Mouse (Mus musculus) heart, embryonic 10.5 days (tissue): ENCODE data around the gene Inpp5a. TPM values are rescaled to one million over a fixed set of nuclear protein-coding genes. Genes with fewer than 3 reads are reported as not detected.
A peak's percentile ranks its signal among the peaks of the same experiment; 100 is the strongest.

Source experiments
- DNase-seq: peaks from one replicate; pipeline ENCODE4 v3.0.0-alpha.2; 2017; ENCODE audit warnings: low spot score
- H3K27ac ChIP-seq: fragments of 300-500 bp; sonication (generic); 2 replicates; pipeline ENCODE4 v1.5.1; 2016; ENCODE audit warnings: mild to moderate bottlenecking
- H3K27me3 ChIP-seq: fragments of 300-500 bp; sonication (generic); 2 replicates; pipeline ENCODE4 v1.6.1; 2016; ENCODE audit warnings: mild to moderate bottlenecking; ENCODE audit not compliant: poor library complexity, insufficient read depth, severe bottlenecking
- H3K36me3 ChIP-seq: fragments of 300-500 bp; sonication (generic); 2 replicates; pipeline ENCODE4 v1.6.1; 2016; ENCODE audit warnings: mild to moderate bottlenecking, moderate library complexity
- H3K4me1 ChIP-seq: fragments of 300-500 bp; sonication (generic); 2 replicates; pipeline ENCODE4 v1.6.1; 2016; ENCODE audit warnings: mild to moderate bottlenecking
- H3K4me3 ChIP-seq: fragments of 300-500 bp; sonication (generic); 2 replicates; pipeline ENCODE4 v1.5.1; 2016; ENCODE audit warnings: mild to moderate bottlenecking, moderate library complexity
- H3K9me3 ChIP-seq: fragments of 300-500 bp; sonication (generic); 2 replicates; pipeline ENCODE4 v1.6.1; 2016; ENCODE audit warnings: mild to moderate bottlenecking, moderate library complexity
- WGBS: fragments of 180-500 bp; shearing (Covaris S2); methylation state at CpG from one replicate; pipeline ENCODE4 v1.1.7; 2016; 5-methylcytosine and 5-hydroxymethylcytosine counted together
- polyA plus RNA-seq: library from polyadenylated mRNA; unstranded; fragments of >200 nt; fragmentation: Nextera tagmentation; extraction: Ambion mirVana; gene quantifications from 2 replicates; pipeline ENCODE4 v1.2.1, GENCODE M21; 2016

Inpp5a gene
- polyA plus RNA-seq, 1 experiment from 2014 or later, result 46.9 TPM

GRCm38 (mm10) chr7:139363281-139364004, 25.5 kb upstream of the Inpp5a start:
- Histone ChIP-seq H3K4me1 (peaks cover 85% of the 10 kb centered on the region), H3K36me3 (no peaks in the 10 kb centered on the region), H3K27ac (peak overlapping the region; percentile 96), H3K27me3 (no peaks in the 10 kb centered on the region), H3K9me3 (no peaks in the 10 kb centered on the region), H3K4me3 (peak overlapping the region; percentile 36)
- 51% methylated on average over 13 of the region's 13 CpGs for WGBS
- DNase-seq, result no peak

GRCm38 (mm10) chr7:139364005-139364557, 24.8 kb upstream of the Inpp5a start:
- Histone ChIP-seq H3K27ac (peak overlapping the region; percentile 96), H3K4me3 (peak overlapping the region; percentile 36), H3K27me3 (no peaks in the 10 kb centered on the region), H3K9me3 (no peaks in the 10 kb centered on the region), H3K36me3 (no peaks in the 10 kb centered on the region), H3K4me1 (peaks cover 92% of the 10 kb centered on the region)
- peak; percentile 93 for DNase-seq
- under 1% methylated on average over 9 of the region's 9 CpGs for WGBS

- Histone ChIP-seq H3K9me3 (no peaks in the 10 kb centered on the region), H3K4me3 (peak overlapping the region; percentile 36; the same call in 1 of the 2 replicates), H3K27ac (peak overlapping the region; percentile 96), H3K27me3 (no peaks in the 10 kb centered on the region), H3K36me3 (no peaks in the 10 kb centered on the region), H3K4me1 (peaks cover 95% of the 10 kb centered on the region)
- 31% methylated on average over 13 of the region's 13 CpGs for WGBS
- DNase-seq, result no peak
Observed at GRCm38 (mm10) chr7:139364936-139365830, 23.7 kb upstream of the Inpp5a start.

GRCm38 (mm10) chr7:139366131-139366530, 22.8 kb upstream of the Inpp5a start:
- no peaks in the 10 kb centered on the region for H3K27me3 ChIP-seq
- no peak for DNase-seq
- no peak overlapping the region for H3K4me3 ChIP-seq
- H3K4me1 ChIP-seq, result peaks cover 94% of the 10 kb centered on the region
- WGBS, result 63% methylated on average over 3 of the region's 3 CpGs
- no peaks in the 10 kb centered on the region for H3K36me3 ChIP-seq
- H3K27ac ChIP-seq, result peak overlapping the region; percentile 96
- H3K9me3 ChIP-seq, result no peaks in the 10 kb centered on the region

- Histone ChIP-seq H3K27me3 (no peaks in the 10 kb centered on the region), H3K9me3 (no peaks in the 10 kb centered on the region), H3K36me3 (no peaks in the 10 kb centered on the region), H3K4me3 (no peak overlapping the region), H3K4me1 (peaks cover 91% of the 10 kb centered on the region), H3K27ac (peak overlapping the region; percentile 96)
- WGBS, result 54% methylated on average over 4 of the region's 4 CpGs
- DNase-seq, result peak; percentile 48
Observed at GRCm38 (mm10) chr7:139366549-139366948, 22.4 kb upstream of the Inpp5a start.

- Histone ChIP-seq H3K27ac (peak overlapping the region; percentile 96), H3K4me1 (peaks cover 79% of the 10 kb centered on the region), H3K9me3 (no peaks in the 10 kb centered on the region), H3K27me3 (no peaks in the 10 kb centered on the region), H3K4me3 (no peak overlapping the region), H3K36me3 (no peaks in the 10 kb centered on the region)
- DNase-seq, result no peak
- WGBS, result 60% methylated on average over 2 of the region's 2 CpGs
Observed at GRCm38 (mm10) chr7:139368218-139368617, 20.7 kb upstream of the Inpp5a start.

- no peak for DNase-seq
- H3K36me3 ChIP-seq, result no peaks in the 10 kb centered on the region
- no peaks in the 10 kb centered on the region for H3K27me3 ChIP-seq
- no peak overlapping the region; the same call in 1 of the 2 replicates for H3K4me3 ChIP-seq
- peaks cover 72% of the 10 kb centered on the region for H3K4me1 ChIP-seq
- WGBS, result 40% methylated on average over 14 of the region's 14 CpGs
- peak overlapping the region; percentile 96 for H3K27ac ChIP-seq
- H3K9me3 ChIP-seq, result no peaks in the 10 kb centered on the region
Observed at GRCm38 (mm10) chr7:139368722-139369380, 20.1 kb upstream of the Inpp5a start.

- no peak for DNase-seq
- Histone ChIP-seq H3K4me3 (no peak overlapping the region), H3K36me3 (no peaks in the 10 kb centered on the region), H3K4me1 (peaks cover 65% of the 10 kb centered on the region), H3K27ac (peak overlapping the region; percentile 96), H3K27me3 (no peaks in the 10 kb centered on the region), H3K9me3 (no peaks in the 10 kb centered on the region)
- 50% methylated on average over 6 of the region's 6 CpGs for WGBS
Observed at GRCm38 (mm10) chr7:139369501-139370088, 19.3 kb upstream of the Inpp5a start.

GRCm38 (mm10) chr7:139371389-139371788, 17.5 kb upstream of the Inpp5a start:
- DNase-seq, result no peak
- Histone ChIP-seq H3K4me3 (no peak overlapping the region), H3K36me3 (no peaks in the 10 kb centered on the region), H3K4me1 (peaks cover 47% of the 10 kb centered on the region), H3K27ac (0 out of 2 replicates have a peak overlapping the region, but pooled peaks have one; percentile 7), H3K27me3 (no peaks in the 10 kb centered on the region), H3K9me3 (no peaks in the 10 kb centered on the region)

- no peak overlapping the region for H3K4me3 ChIP-seq
- no peak for DNase-seq
- no peaks in the 10 kb centered on the region for H3K36me3 ChIP-seq
- H3K9me3 ChIP-seq, result no peaks in the 10 kb centered on the region
- H3K4me1 ChIP-seq, result peaks cover 17% of the 10 kb centered on the region
- no peaks in the 10 kb centered on the region for H3K27me3 ChIP-seq
- 69% methylated on average over 7 of the region's 7 CpGs for WGBS
- 0 out of 2 replicates have a peak overlapping the region, but pooled peaks have one; percentile 2 for H3K27ac ChIP-seq
Observed at GRCm38 (mm10) chr7:139377381-139377780, 11.5 kb upstream of the Inpp5a start.

GRCm38 (mm10) chr7:139378355-139378754, 10.6 kb upstream of the Inpp5a start:
- 80% methylated on average over 3 of the region's 3 CpGs for WGBS
- no peaks in the 10 kb centered on the region for H3K9me3 ChIP-seq
- DNase-seq, result no peak
- H3K4me1 ChIP-seq, result peaks cover 20% of the 10 kb centered on the region
- H3K36me3 ChIP-seq, result no peaks in the 10 kb centered on the region
- no peak overlapping the region for H3K27ac ChIP-seq
- no peak overlapping the region for H3K4me3 ChIP-seq
- H3K27me3 ChIP-seq, result no peaks in the 10 kb centered on the region

- Histone ChIP-seq H3K36me3 (no peaks in the 10 kb centered on the region), H3K27ac (0 out of 2 replicates have a peak overlapping the region, but pooled peaks have one; percentile 3), H3K4me1 (peaks cover 20% of the 10 kb centered on the region), H3K4me3 (no peak overlapping the region), H3K27me3 (no peaks in the 10 kb centered on the region), H3K9me3 (no peaks in the 10 kb centered on the region)
- WGBS, result 41% methylated on average over 2 of the region's 2 CpGs
- no peak for DNase-seq
Observed at GRCm38 (mm10) chr7:139379745-139380144, 9.2 kb upstream of the Inpp5a start.
